Mouse (Mus musculus): ENCODE measurements around the gene Tubg1. TPM values are rescaled to one million over a fixed set of nuclear protein-coding genes. Genes with fewer than 3 reads are reported as not detected.

The Tubg1 gene
- polyA plus RNA-seq, 1 experiment from 2014 or later: 84.9 TPM

- H3K9me3 ChIP-seq (replicated peaks; ENCODE audit: control insufficient read depth, low read length): no peaks in the 10 kb centered on the region
- H3K27ac ChIP-seq (ENCODE audit: low read depth, low read length): no peak overlapping the region
- 83% methylated on average over 1 of the region's 1 CpGs for WGBS
- no peaks in the 10 kb centered on the region for H3K27me3 ChIP-seq (replicated peaks; ENCODE audit: control insufficient read depth, insufficient read depth, low read length)
- no peak overlapping the region for H3K4me3 ChIP-seq (ENCODE audit: low read depth, low read length)
- no peak overlapping the region for H3K4me2 ChIP-seq (ENCODE audit: low read length)
- no peak for DNase-seq (ENCODE audit: low spot score)
- peaks cover 21% of the 10 kb centered on the region for H3K4me1 ChIP-seq (ENCODE audit: control insufficient read depth, insufficient read depth, low read length)
- no peak overlapping the region for H3K9ac ChIP-seq (ENCODE audit: low read length)
- H3K36me3 ChIP-seq (ENCODE audit: control insufficient read depth, insufficient read depth, low read length): peaks cover 58% of the 10 kb centered on the region
- no peak for ATAC-seq
These were observed 29.8 kb upstream of the Tubg1 start for GRCm38 (mm10) chr11:101089931-101090330.

- under 1% methylated on average over 18 of the region's 18 CpGs for WGBS
- H3K4me2 ChIP-seq (ENCODE audit: low read length): peak overlapping the region; percentile 92
- H3K9ac ChIP-seq (ENCODE audit: low read length): peak overlapping the region; percentile 68
- H3K36me3 ChIP-seq (ENCODE audit: control insufficient read depth, insufficient read depth, low read length): peaks cover 76% of the 10 kb centered on the region
- H3K27me3 ChIP-seq (replicated peaks; ENCODE audit: control insufficient read depth, insufficient read depth, low read length): no peaks in the 10 kb centered on the region
- peaks cover 6% of the 10 kb centered on the region; the same call in 1 of the 2 replicates for H3K4me1 ChIP-seq (ENCODE audit: control insufficient read depth, insufficient read depth, low read length)
- H3K9me3 ChIP-seq (replicated peaks; ENCODE audit: control insufficient read depth, low read length): no peaks in the 10 kb centered on the region
- peak overlapping the region; percentile 61; the same call in 1 of the 2 replicates for H3K27ac ChIP-seq (ENCODE audit: low read depth, low read length)
- peak overlapping the region; percentile 55 for H3K4me3 ChIP-seq (ENCODE audit: low read depth, low read length)
- DNase-seq (ENCODE audit: low spot score): peak; percentile 25
- no peak; the same call in 1 of the 2 replicates for ATAC-seq
These were observed 24.8 kb upstream of the Tubg1 start for GRCm38 (mm10) chr11:101094930-101095313.

GRCm38 (mm10) chr11:101095314-101096024, 24.3 kb upstream of the Tubg1 start, which contains the start of gene Psmc3ip:
Psmc3ip (minus strand) TSS chr11:101095436.
- no peaks in the 10 kb centered on the region for H3K9me3 ChIP-seq (replicated peaks; ENCODE audit: control insufficient read depth, low read length)
- peaks cover 6% of the 10 kb centered on the region; the same call in 1 of the 2 replicates for H3K4me1 ChIP-seq (ENCODE audit: control insufficient read depth, insufficient read depth, low read length)
- no peaks in the 10 kb centered on the region for H3K27me3 ChIP-seq (replicated peaks; ENCODE audit: control insufficient read depth, insufficient read depth, low read length)
- H3K36me3 ChIP-seq (ENCODE audit: control insufficient read depth, insufficient read depth, low read length): peaks cover 76% of the 10 kb centered on the region
- H3K9ac ChIP-seq (ENCODE audit: low read length): peak within 1 kb of the TSS; percentile 68
- ATAC-seq (peak; percentile 98), DNase-seq (ENCODE audit: low spot score) (peak; percentile 97)
- H3K4me3 ChIP-seq (ENCODE audit: low read depth, low read length): peak within 1 kb of the TSS; percentile 55
- peak within 1 kb of the TSS; percentile 61 for H3K27ac ChIP-seq (ENCODE audit: low read depth, low read length)
- peak within 1 kb of the TSS; percentile 92 for H3K4me2 ChIP-seq (ENCODE audit: low read length)
- under 1% methylated on average over 43 of the region's 43 CpGs for WGBS

- DNase-seq (ENCODE audit: low spot score) (no peak), ATAC-seq (no peak)
- Histone ChIP-seq H3K9me3 (replicated peaks; ENCODE audit: control insufficient read depth, low read length) (no peaks in the 10 kb centered on the region), H3K9ac (ENCODE audit: low read length) (no peak overlapping the region), H3K27me3 (replicated peaks; ENCODE audit: control insufficient read depth, insufficient read depth, low read length) (no peaks in the 10 kb centered on the region), H3K36me3 (ENCODE audit: control insufficient read depth, insufficient read depth, low read length) (peaks cover 74% of the 10 kb centered on the region), H3K4me1 (ENCODE audit: control insufficient read depth, insufficient read depth, low read length) (peaks cover 6% of the 10 kb centered on the region; the same call in 1 of the 2 replicates), H3K4me3 (ENCODE audit: low read depth, low read length) (no peak overlapping the region), H3K27ac (ENCODE audit: low read depth, low read length) (no peak overlapping the region), H3K4me2 (ENCODE audit: low read length) (no peak overlapping the region)
- WGBS: 94% methylated on average over 8 of the region's 8 CpGs
These were observed 21.5 kb upstream of the Tubg1 start for GRCm38 (mm10) chr11:101098231-101098630.

GRCm38 (mm10) chr11:101103011-101103410, 16.7 kb upstream of the Tubg1 start:
- H3K9me3 ChIP-seq (replicated peaks; ENCODE audit: control insufficient read depth, low read length): no peaks in the 10 kb centered on the region
- H3K4me3 ChIP-seq (ENCODE audit: low read depth, low read length): no peak overlapping the region
- H3K36me3 ChIP-seq (ENCODE audit: control insufficient read depth, insufficient read depth, low read length): peaks cover 77% of the 10 kb centered on the region
- H3K4me1 ChIP-seq (ENCODE audit: control insufficient read depth, insufficient read depth, low read length): no peaks in the 10 kb centered on the region
- no peak overlapping the region for H3K9ac ChIP-seq (ENCODE audit: low read length)
- DNase-seq (ENCODE audit: low spot score) (no peak), ATAC-seq (no peak)
- no peaks in the 10 kb centered on the region for H3K27me3 ChIP-seq (replicated peaks; ENCODE audit: control insufficient read depth, insufficient read depth, low read length)
- H3K27ac ChIP-seq (ENCODE audit: low read depth, low read length): no peak overlapping the region
- no peak overlapping the region for H3K4me2 ChIP-seq (ENCODE audit: low read length)
- 92% methylated on average over 5 of the region's 5 CpGs for WGBS

GRCm38 (mm10) chr11:101109351-101109750, 10.4 kb upstream of the Tubg1 start:
- Histone ChIP-seq H3K27me3 (replicated peaks; ENCODE audit: control insufficient read depth, insufficient read depth, low read length) (no peaks in the 10 kb centered on the region), H3K9ac (ENCODE audit: low read length) (no peak overlapping the region), H3K4me3 (ENCODE audit: low read depth, low read length) (no peak overlapping the region), H3K9me3 (replicated peaks; ENCODE audit: control insufficient read depth, low read length) (no peaks in the 10 kb centered on the region), H3K36me3 (ENCODE audit: control insufficient read depth, insufficient read depth, low read length) (peaks cover 16% of the 10 kb centered on the region), H3K27ac (ENCODE audit: low read depth, low read length) (no peak overlapping the region), H3K4me2 (ENCODE audit: low read length) (no peak overlapping the region), H3K4me1 (ENCODE audit: control insufficient read depth, insufficient read depth, low read length) (no peaks in the 10 kb centered on the region)
- DNase-seq (ENCODE audit: low spot score): no peak
- WGBS: 71% methylated on average over 4 of the region's 4 CpGs
- ATAC-seq: no peak

- H3K27me3 ChIP-seq (replicated peaks; ENCODE audit: control insufficient read depth, insufficient read depth, low read length): no peaks in the 10 kb centered on the region
- peaks cover 4% of the 10 kb centered on the region for H3K4me1 ChIP-seq (ENCODE audit: control insufficient read depth, insufficient read depth, low read length)
- peaks cover 2% of the 10 kb centered on the region; the same call in 1 of the 2 replicates for H3K36me3 ChIP-seq (ENCODE audit: control insufficient read depth, insufficient read depth, low read length)
- DNase-seq (ENCODE audit: low spot score): no peak
- 67% methylated on average over 5 of the region's 5 CpGs for WGBS
- no peak overlapping the region for H3K9ac ChIP-seq (ENCODE audit: low read length)
- no peak overlapping the region for H3K4me3 ChIP-seq (ENCODE audit: low read depth, low read length)
- no peaks in the 10 kb centered on the region for H3K9me3 ChIP-seq (replicated peaks; ENCODE audit: control insufficient read depth, low read length)
- H3K4me2 ChIP-seq (ENCODE audit: low read length): no peak overlapping the region
- H3K27ac ChIP-seq (ENCODE audit: low read depth, low read length): no peak overlapping the region
- ATAC-seq: no peak
These were observed 9.0 kb upstream of the Tubg1 start for GRCm38 (mm10) chr11:101110708-101111107.

- ATAC-seq (no peak), DNase-seq (ENCODE audit: low spot score) (no peak)
- H3K36me3 ChIP-seq (ENCODE audit: control insufficient read depth, insufficient read depth, low read length): no peaks in the 10 kb centered on the region; the same call in 1 of the 2 replicates
- H3K27ac ChIP-seq (ENCODE audit: low read depth, low read length): no peak overlapping the region
- H3K4me3 ChIP-seq (ENCODE audit: low read depth, low read length): no peak overlapping the region
- no peaks in the 10 kb centered on the region for H3K27me3 ChIP-seq (replicated peaks; ENCODE audit: control insufficient read depth, insufficient read depth, low read length)
- H3K4me2 ChIP-seq (ENCODE audit: low read length): no peak overlapping the region
- no peaks in the 10 kb centered on the region for H3K9me3 ChIP-seq (replicated peaks; ENCODE audit: control insufficient read depth, low read length)
- no peak overlapping the region for H3K9ac ChIP-seq (ENCODE audit: low read length)
- H3K4me1 ChIP-seq (ENCODE audit: control insufficient read depth, insufficient read depth, low read length): peaks cover 8% of the 10 kb centered on the region
- WGBS: 86% methylated on average over 4 of the region's 4 CpGs
These were observed 8.6 kb upstream of the Tubg1 start for GRCm38 (mm10) chr11:101111178-101111577.

GRCm38 (mm10) chr11:101112186-101112585, 7.6 kb upstream of the Tubg1 start:
- Histone ChIP-seq H3K4me3 (ENCODE audit: low read depth, low read length) (no peak overlapping the region), H3K27ac (ENCODE audit: low read depth, low read length) (no peak overlapping the region), H3K4me1 (ENCODE audit: control insufficient read depth, insufficient read depth, low read length) (peaks cover 8% of the 10 kb centered on the region), H3K27me3 (replicated peaks; ENCODE audit: control insufficient read depth, insufficient read depth, low read length) (no peaks in the 10 kb centered on the region), H3K36me3 (ENCODE audit: control insufficient read depth, insufficient read depth, low read length) (peaks cover 6% of the 10 kb centered on the region; the same call in 1 of the 2 replicates), H3K4me2 (ENCODE audit: low read length) (no peak overlapping the region), H3K9ac (ENCODE audit: low read length) (no peak overlapping the region), H3K9me3 (replicated peaks; ENCODE audit: control insufficient read depth, low read length) (no peaks in the 10 kb centered on the region)
- no peak for DNase-seq (ENCODE audit: low spot score)
- WGBS: 82% methylated on average over 3 of the region's 3 CpGs
- no peak for ATAC-seq
